Mouse (Mus musculus) neural tube, embryonic 11.5 days (tissue): ENCODE measurements around the gene Scrg1. TPM values are rescaled to one million over a fixed set of nuclear protein-coding genes. Genes with fewer than 3 reads are reported as not detected.
"Not testable (repeated sequence)": the region's sequence is repeated elsewhere in the genome, so short reads cannot be mapped to it uniquely, and the experiment has no call there.

Experiments used
- ATAC-seq: fragments of 200-750 bp; cut with Nextera tagmentation; 2 replicates; pipeline ENCODE4 v1.8.0; 2017; ENCODE audit warnings: moderate number of reproducible peaks, mild to moderate bottlenecking, moderate TSS enrichment, moderate library complexity; ENCODE audit not compliant: insufficient read depth, low FRiP score, low TSS enrichment
- DNase-seq: peaks from one replicate; pipeline ENCODE4 v3.0.0-alpha.2; 2015; ENCODE audit warnings: low spot score
- H3K27ac ChIP-seq: fragments of 300-500 bp; sonication (generic); 2 replicates; pipeline ENCODE4 v1.5.1; 2014; ENCODE audit warnings: low read depth, mild to moderate bottlenecking, low read length
- H3K27me3 ChIP-seq: fragments of 300-500 bp; sonication (generic); 2 replicates; pipeline ENCODE4 v1.6.1; 2014; ENCODE audit warnings: mild to moderate bottlenecking, low read length, mixed read lengths; ENCODE audit not compliant: control insufficient read depth, insufficient read depth
- H3K36me3 ChIP-seq: fragments of 300-500 bp; sonication (generic); 2 replicates; pipeline ENCODE4 v1.6.1; 2014; ENCODE audit warnings: mild to moderate bottlenecking, low read length, moderate library complexity, mixed read lengths; ENCODE audit not compliant: control insufficient read depth, insufficient read depth
- H3K4me1 ChIP-seq: fragments of 300-500 bp; sonication (generic); 2 replicates; pipeline ENCODE4 v1.6.1; 2014; ENCODE audit warnings: low read length, mixed read lengths; ENCODE audit not compliant: control insufficient read depth, insufficient read depth
- H3K4me2 ChIP-seq: fragments of 300-500 bp; sonication (generic); 2 replicates; pipeline ENCODE4 v1.6.1; 2014; ENCODE audit warnings: low read depth, mild to moderate bottlenecking, moderate library complexity
- H3K4me3 ChIP-seq: fragments of 300-500 bp; sonication (generic); 2 replicates; pipeline ENCODE4 v1.5.1; 2014; ENCODE audit warnings: low read depth, low read length
- H3K9ac ChIP-seq: fragments of 300-500 bp; sonication (generic); 2 replicates; pipeline ENCODE4 v1.6.1; 2014; ENCODE audit warnings: mild to moderate bottlenecking, low read length
- H3K9me3 ChIP-seq: fragments of 300-500 bp; sonication (generic); 2 replicates; pipeline ENCODE4 v1.6.1; 2016; ENCODE audit warnings: low read length; ENCODE audit not compliant: control insufficient read depth
- whole genome bisulfite sequencing: fragments of 180-500 bp; shearing (Covaris S2); extraction: QIAGEN DNeasy Blood & Tissue Kit; methylation state at CpG from one replicate; pipeline ENCODE4 v1.1.7; 2014; 5-methylcytosine and 5-hydroxymethylcytosine counted together
- polyA plus RNA-seq: library from polyadenylated mRNA; unstranded; fragments of >200 nt; fragmentation: Nextera tagmentation; extraction: Ambion mirVana; gene quantifications from 2 replicates; pipeline ENCODE4 v1.2.1, GENCODE M21; 2014

The Scrg1 gene
- polyA plus RNA-seq, 1 experiment from 2014 or later = 1.9 TPM

GRCm38 (mm10) chr8:57427581-57428366, 27.9 kb upstream of the Scrg1 start:
- Histone ChIP-seq H3K4me3 (no peak overlapping the region), H3K4me1 (no peaks in the 10 kb centered on the region), H3K27me3 (no peaks in the 10 kb centered on the region), H3K9me3 (no peaks in the 10 kb centered on the region), H3K27ac (no peak overlapping the region), H3K9ac (no peak overlapping the region), H3K4me2 (no peak overlapping the region), H3K36me3 (no peaks in the 10 kb centered on the region)
- DNase-seq (no peak), ATAC-seq (no peak)
- WGBS = 79% methylated on average over 18 of the region's 18 CpGs

GRCm38 (mm10) chr8:57428566-57428965, 27.2 kb upstream of the Scrg1 start:
- 0 out of 2 replicates have a peak, but pooled peaks have one; percentile 33 for ATAC-seq
- H3K9ac ChIP-seq = no peak overlapping the region
- DNase-seq = no peak
- H3K27me3 ChIP-seq = no peaks in the 10 kb centered on the region
- H3K4me1 ChIP-seq = no peaks in the 10 kb centered on the region
- H3K36me3 ChIP-seq = no peaks in the 10 kb centered on the region
- WGBS = 14% methylated on average over 1 of the region's 1 CpGs
- H3K4me3 ChIP-seq = no peak overlapping the region
- no peak overlapping the region for H3K4me2 ChIP-seq
- no peaks in the 10 kb centered on the region for H3K9me3 ChIP-seq
- H3K27ac ChIP-seq = no peak overlapping the region

DNA sequence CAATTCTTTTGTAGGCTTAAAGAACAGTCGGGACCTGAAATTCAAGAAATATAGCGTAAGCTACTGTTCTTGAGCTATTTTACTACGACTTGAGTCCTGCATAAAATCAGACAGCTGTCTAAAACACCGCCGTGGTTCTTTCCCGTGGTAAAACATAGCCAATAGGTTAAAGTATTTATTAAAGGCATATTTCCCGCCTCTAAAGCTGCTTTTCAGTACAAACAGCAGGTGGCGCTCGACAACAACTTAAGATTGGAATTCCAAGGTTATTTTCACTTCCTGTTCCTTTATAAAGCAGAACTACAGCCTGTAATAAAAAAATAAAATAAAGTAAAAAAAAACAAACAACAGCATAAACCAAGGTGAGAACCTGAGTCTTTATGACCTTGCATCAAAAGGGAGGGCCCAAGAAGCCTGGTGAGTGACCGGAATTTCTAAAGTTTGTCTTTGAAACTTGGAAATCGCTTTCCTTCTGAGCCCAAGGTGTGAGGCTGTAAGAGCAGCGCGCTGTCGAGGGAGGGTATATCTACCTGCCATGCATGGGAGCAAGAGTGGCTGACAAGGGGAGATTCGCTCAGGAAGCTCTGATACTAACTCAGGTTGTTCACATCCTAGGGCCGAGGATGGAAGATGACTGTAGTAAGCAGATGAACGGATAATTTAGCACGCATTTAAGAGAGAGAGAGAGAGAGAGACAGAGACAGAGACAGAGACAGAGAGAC, 26.4 kb upstream of the Scrg1 start:
- Histone ChIP-seq H3K4me1 (no peaks in the 10 kb centered on the region), H3K4me2 (no peak overlapping the region), H3K9ac (no peak overlapping the region), H3K27me3 (no peaks in the 10 kb centered on the region), H3K27ac (no peak overlapping the region), H3K9me3 (no peaks in the 10 kb centered on the region), H3K4me3 (no peak overlapping the region), H3K36me3 (no peaks in the 10 kb centered on the region)
- DNase-seq (peak; percentile 71), ATAC-seq (no peak)
- WGBS = 36% methylated on average over 18 of the region's 18 CpGs

DNA sequence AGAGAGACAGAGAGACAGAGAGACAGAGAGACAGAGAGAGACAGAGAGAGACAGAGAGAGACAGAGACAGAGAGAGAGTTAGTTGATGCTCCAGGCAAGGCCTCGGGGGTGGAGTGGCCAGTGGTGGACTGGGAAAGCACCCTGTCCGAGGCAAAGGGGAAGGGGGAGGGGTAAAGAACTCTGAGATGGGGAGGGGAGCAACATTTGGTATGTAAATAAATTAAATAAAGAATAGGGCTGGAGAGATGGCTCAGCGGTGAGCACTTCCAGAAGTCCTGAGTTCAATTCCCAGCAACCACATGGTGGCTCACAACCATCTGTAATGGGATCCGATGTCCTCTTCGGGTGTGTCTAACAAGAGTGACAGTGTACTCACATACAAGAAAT, 25.8 kb upstream of the Scrg1 start:
- not testable (repeated sequence) for H3K4me3 ChIP-seq, DNase-seq, H3K36me3 ChIP-seq, H3K27ac ChIP-seq, H3K9me3 ChIP-seq, H3K4me1 ChIP-seq, ATAC-seq, H3K4me2 ChIP-seq, H3K27me3 ChIP-seq, H3K9ac ChIP-seq
- 76% methylated on average over 5 of the region's 5 CpGs for WGBS

- DNase-seq (no peak), ATAC-seq (no peak)
- Histone ChIP-seq H3K9ac (no peak overlapping the region), H3K27me3 (no peaks in the 10 kb centered on the region), H3K36me3 (no peaks in the 10 kb centered on the region), H3K4me2 (no peak overlapping the region), H3K4me3 (no peak overlapping the region), H3K9me3 (no peaks in the 10 kb centered on the region), H3K27ac (no peak overlapping the region), H3K4me1 (no peaks in the 10 kb centered on the region)
- 87% methylated on average over 11 of the region's 11 CpGs for WGBS
Measured at GRCm38 (mm10) chr8:57430901-57431300, 24.8 kb upstream of the Scrg1 start.

- H3K4me2 ChIP-seq = no peak overlapping the region
- no peak overlapping the region for H3K27ac ChIP-seq
- no peak overlapping the region for H3K9ac ChIP-seq
- ATAC-seq (no peak), DNase-seq (no peak)
- H3K27me3 ChIP-seq = no peaks in the 10 kb centered on the region
- WGBS = 81% methylated on average over 5 of the region's 5 CpGs
- H3K4me3 ChIP-seq = no peak overlapping the region
- no peaks in the 10 kb centered on the region for H3K9me3 ChIP-seq
- H3K4me1 ChIP-seq = no peaks in the 10 kb centered on the region
- no peaks in the 10 kb centered on the region for H3K36me3 ChIP-seq
Measured at GRCm38 (mm10) chr8:57432802-57433201, 22.9 kb upstream of the Scrg1 start.

- ATAC-seq (no peak), DNase-seq (no peak)
- no peaks in the 10 kb centered on the region for H3K4me1 ChIP-seq
- H3K9ac ChIP-seq = no peak overlapping the region
- no peaks in the 10 kb centered on the region for H3K36me3 ChIP-seq
- no peak overlapping the region for H3K27ac ChIP-seq
- WGBS = 51% methylated on average over 18 of the region's 18 CpGs
- H3K4me2 ChIP-seq = no peak overlapping the region
- no peak overlapping the region for H3K4me3 ChIP-seq
- H3K9me3 ChIP-seq = no peaks in the 10 kb centered on the region
- H3K27me3 ChIP-seq = no peaks in the 10 kb centered on the region
Measured at GRCm38 (mm10) chr8:57435768-57436436, 19.8 kb upstream of the Scrg1 start.

DNA sequence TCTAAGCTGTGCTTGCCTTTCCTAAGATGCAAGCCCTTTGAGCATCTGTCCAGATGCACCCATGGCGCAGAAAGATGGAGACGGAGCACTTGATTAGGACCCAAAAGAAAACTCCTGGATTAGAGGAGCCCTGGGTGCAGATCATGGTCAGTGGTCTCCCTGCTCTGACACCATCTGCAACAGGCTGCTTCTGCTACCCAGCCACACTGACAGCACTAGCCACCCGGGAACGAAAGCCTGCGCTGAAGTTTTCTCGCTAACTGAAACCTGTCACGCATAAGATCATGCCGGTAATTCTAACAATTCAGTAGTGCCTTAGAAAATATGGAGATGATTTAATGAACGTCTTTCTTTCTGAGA, 19.3 kb upstream of the Scrg1 start:
- ATAC-seq (no peak), DNase-seq (no peak)
- Histone ChIP-seq H3K9me3 (no peaks in the 10 kb centered on the region), H3K4me2 (no peak overlapping the region), H3K4me3 (no peak overlapping the region), H3K36me3 (no peaks in the 10 kb centered on the region), H3K27me3 (no peaks in the 10 kb centered on the region), H3K4me1 (no peaks in the 10 kb centered on the region), H3K27ac (no peak overlapping the region), H3K9ac (no peak overlapping the region)
- 83% methylated on average over 9 of the region's 9 CpGs for WGBS
